Mouse (Mus musculus) heart, postnatal 0 days (tissue): ENCODE results near the gene Sprr2h.

Experiments used
- CTCF ChIP-seq: IDR thresholded peaks from 2 replicates; pipeline ENCODE4 v1.5.1; 2016; ENCODE audit warnings: antibody characterized with exemption, control low read depth, low read depth
- EP300 ChIP-seq: IDR thresholded peaks from 2 replicates; pipeline ENCODE4 v1.6.1; 2016; ENCODE audit warnings: antibody characterized with exemption, low read depth

DNA sequence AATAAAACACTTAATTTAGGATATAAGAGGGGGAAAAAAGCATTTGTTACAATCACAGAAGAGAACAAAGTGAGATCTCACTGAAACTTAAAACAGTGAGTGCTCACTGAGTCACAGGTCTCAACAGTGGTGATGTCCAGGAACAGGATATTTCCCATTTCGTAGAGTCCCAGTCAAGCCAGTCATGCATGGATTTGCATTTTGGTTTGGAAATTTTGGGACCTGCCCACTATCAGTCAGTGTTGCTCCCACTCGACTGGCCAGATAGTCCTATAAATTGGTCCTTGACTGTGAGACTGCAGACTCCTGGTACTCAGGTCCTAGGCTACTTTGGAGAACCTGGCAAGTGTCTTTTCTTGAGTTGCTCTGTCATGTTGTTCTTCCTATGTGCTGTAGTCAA, 33.6 kb upstream of the Sprr2h start, which contains the start of gene Sprr2e:
- TF ChIP-seq CTCF (no peak), EP300 (no peak)
